Mouse (Mus musculus) heart, postnatal 0 days (tissue): ENCODE measurements around the gene Zbp1. TPM values are rescaled to one million over a fixed set of nuclear protein-coding genes. Genes with fewer than 3 reads are reported as not detected.

ENCODE experiments used
- ATAC-seq: fragments of 200-750 bp; cut with Nextera tagmentation; 2 replicates; pipeline ENCODE4 v1.8.0; 2017; ENCODE audit warnings: low read depth, moderate number of reproducible peaks, moderate library complexity; ENCODE audit not compliant: insufficient read depth
- DNase-seq: peaks from one replicate; pipeline ENCODE4 v3.0.0-alpha.2; 2016; ENCODE audit warnings: low spot score
- H3K27ac ChIP-seq: fragments of 300-500 bp; sonication (generic); 2 replicates; pipeline ENCODE4 v1.5.1; 2014; ENCODE audit warnings: low read depth, mild to moderate bottlenecking
- H3K27me3 ChIP-seq: fragments of 300-500 bp; sonication (generic); 2 replicates; pipeline ENCODE4 v1.6.1; 2014; ENCODE audit warnings: low read length, mixed read lengths; ENCODE audit not compliant: control insufficient read depth, insufficient read depth
- H3K36me3 ChIP-seq: fragments of 300-500 bp; sonication (generic); replicated peaks from 2 replicates; pipeline ENCODE4 v1.6.1; 2014; ENCODE audit warnings: low read length, mixed read lengths; ENCODE audit not compliant: control insufficient read depth, insufficient read depth
- H3K4me1 ChIP-seq: fragments of 300-500 bp; sonication (generic); 2 replicates; pipeline ENCODE4 v1.6.1; 2014; ENCODE audit warnings: antibody characterized with exemption; ENCODE audit not compliant: control insufficient read depth, insufficient read depth
- H3K4me2 ChIP-seq: fragments of 300-500 bp; sonication (generic); 2 replicates; pipeline ENCODE4 v1.6.1; 2014; ENCODE audit warnings: low read depth, mild to moderate bottlenecking, low read length, moderate library complexity
- H3K4me3 ChIP-seq: fragments of 300-500 bp; sonication (generic); 2 replicates; pipeline ENCODE4 v1.5.1; 2014; ENCODE audit warnings: low read depth, low read length
- H3K9ac ChIP-seq: fragments of 300-500 bp; sonication (generic); replicated peaks from 2 replicates; pipeline ENCODE4 v1.6.1; 2014; ENCODE audit warnings: low read depth, low read length, mixed read lengths
- H3K9me3 ChIP-seq: fragments of 300-500 bp; sonication (generic); replicated peaks from 2 replicates; pipeline ENCODE4 v1.6.1; 2016; ENCODE audit warnings: low read length; ENCODE audit not compliant: control insufficient read depth
- CTCF ChIP-seq: IDR thresholded peaks from 2 replicates; pipeline ENCODE4 v1.5.1; 2016; ENCODE audit warnings: antibody characterized with exemption, control low read depth, low read depth
- EP300 ChIP-seq: IDR thresholded peaks from 2 replicates; pipeline ENCODE4 v1.6.1; 2016; ENCODE audit warnings: antibody characterized with exemption, low read depth
- WGBS: fragments of 180-500 bp; shearing (Covaris S2); extraction: QIAGEN DNeasy Blood & Tissue Kit; methylation state at CpG from one replicate; pipeline ENCODE4 v1.1.7; 2014; 5-methylcytosine and 5-hydroxymethylcytosine counted together
- polyA plus RNA-seq: library from polyadenylated mRNA; unstranded; fragments of >200 nt; fragmentation: Nextera tagmentation; extraction: Ambion mirVana; gene quantifications from 2 replicates; pipeline ENCODE4 v1.2.1, GENCODE M21; 2015
- total RNA-seq: library from RNA; depleted of rRNA; stranded (reverse); fragments of >200 nt; gene quantifications from 2 replicates; pipeline ENCODE4 v1.2.3, GENCODE M21; 2014; ENCODE audit warnings: low replicate concordance

Gene Zbp1
- total and polyA plus RNA-seq, 2 experiments from 2014 or later, result 1.1 to 3.1 TPM

- Histone ChIP-seq H3K27ac (no peak overlapping the region), H3K9ac (no peak overlapping the region), H3K4me2 (no peak overlapping the region), H3K4me3 (no peak overlapping the region), H3K27me3 (0 out of 2 replicates have a peak, but pooled peaks cover 4% of the 10 kb centered on the region), H3K9me3 (no peaks in the 10 kb centered on the region), H3K4me1 (no peaks in the 10 kb centered on the region), H3K36me3 (no peaks in the 10 kb centered on the region)
- ATAC-seq (no peak), DNase-seq (no peak)
- WGBS, result 85% methylated on average over 19 of the region's 19 CpGs
- TF ChIP-seq CTCF (no peak), EP300 (no peak)
Observed at GRCm38 (mm10) chr2:173202924-173203689, 15.6 kb downstream of the Zbp1 start.

GRCm38 (mm10) chr2:173194796-173195195 lies 23.9 kb downstream of the Zbp1 start:
- no peaks in the 10 kb centered on the region for H3K4me1 ChIP-seq
- no peak for DNase-seq

GRCm38 (mm10) chr2:173187182-173187855 lies 31.4 kb downstream of the Zbp1 start:
- Histone ChIP-seq H3K27me3 (peaks cover 9% of the 10 kb centered on the region), H3K4me3 (no peak overlapping the region), H3K27ac (no peak overlapping the region), H3K9ac (no peak overlapping the region), H3K9me3 (no peaks in the 10 kb centered on the region), H3K4me2 (no peak overlapping the region), H3K4me1 (no peaks in the 10 kb centered on the region), H3K36me3 (no peaks in the 10 kb centered on the region)
- ATAC-seq (peak; percentile 30; the same call in 1 of the 2 replicates), DNase-seq (no peak)
- TF ChIP-seq CTCF (no peak), EP300 (no peak)
- 41% methylated on average over 8 of the region's 8 CpGs for WGBS

More at GRCm38 (mm10) chr2:173194796-173195195, 23.9 kb downstream of the Zbp1 start:
- WGBS, result 73% methylated on average over 4 of the region's 4 CpGs
- Histone ChIP-seq H3K4me2 (no peak overlapping the region), H3K27me3 (no peaks in the 10 kb centered on the region), H3K36me3 (no peaks in the 10 kb centered on the region), H3K9me3 (peaks cover 5% of the 10 kb centered on the region; the same call in 1 of the 2 replicates), H3K4me3 (no peak overlapping the region), H3K9ac (no peak overlapping the region), H3K27ac (no peak overlapping the region)
- ATAC-seq, result no peak
- no peak for TF ChIP-seq EP300

- peaks cover 9% of the 10 kb centered on the region for H3K27me3 ChIP-seq
- H3K4me3 ChIP-seq, result no peak overlapping the region
- DNase-seq (peak; percentile 56), ATAC-seq (peak; percentile 62; the same call in 1 of the 2 replicates)
- no peaks in the 10 kb centered on the region for H3K36me3 ChIP-seq
- TF ChIP-seq CTCF, result peak; percentile 99
- TF ChIP-seq EP300, result no peak
- no peaks in the 10 kb centered on the region for H3K4me1 ChIP-seq
- no peak overlapping the region for H3K27ac ChIP-seq
- 18% methylated on average over 26 of the region's 26 CpGs for WGBS
- no peaks in the 10 kb centered on the region for H3K9me3 ChIP-seq
- no peak overlapping the region for H3K4me2 ChIP-seq
- H3K9ac ChIP-seq, result no peak overlapping the region
Observed at GRCm38 (mm10) chr2:173186047-173186943, 32.4 kb downstream of the Zbp1 start.

- Histone ChIP-seq H3K27ac (no peak overlapping the region), H3K27me3 (peaks cover 9% of the 10 kb centered on the region), H3K4me1 (no peaks in the 10 kb centered on the region), H3K9ac (no peak overlapping the region), H3K36me3 (no peaks in the 10 kb centered on the region), H3K9me3 (no peaks in the 10 kb centered on the region), H3K4me2 (no peak overlapping the region), H3K4me3 (no peak overlapping the region)
- no peak for DNase-seq
- no peak for TF ChIP-seq EP300
- no peak for TF ChIP-seq CTCF
- ATAC-seq, result no peak
- 46% methylated on average over 6 of the region's 6 CpGs for WGBS
Observed at GRCm38 (mm10) chr2:173185282-173185681, 33.4 kb downstream of the Zbp1 start.
